Mouse (Mus musculus): ENCODE results near the gene Plin4.
"Not testable (repeated sequence)": the region's sequence is repeated elsewhere in the genome, so short reads cannot be mapped to it uniquely, and the experiment has no call there.

Plin4 gene

DNA sequence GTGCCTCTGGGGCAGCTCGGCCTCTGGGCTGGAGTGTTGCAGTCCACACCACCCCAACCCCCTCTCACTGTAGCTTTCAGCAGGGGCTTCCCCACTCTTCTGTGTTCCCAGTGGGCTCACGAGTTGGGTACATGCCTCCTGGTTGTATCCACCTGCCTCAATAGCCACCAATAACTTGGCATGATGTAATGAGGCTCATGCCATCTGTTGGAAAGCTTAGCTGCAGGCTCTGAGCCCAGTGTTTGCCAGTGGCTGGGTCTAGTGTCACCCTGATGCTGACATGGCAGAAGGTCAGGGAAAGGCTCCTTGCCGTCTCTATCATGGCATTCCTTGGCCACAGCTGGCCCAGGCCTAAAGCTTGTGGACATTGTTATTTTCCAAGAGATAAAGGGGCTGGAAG is 8.8 kb downstream of the Plin4 start:
- no peak for DNase-seq

DNA sequence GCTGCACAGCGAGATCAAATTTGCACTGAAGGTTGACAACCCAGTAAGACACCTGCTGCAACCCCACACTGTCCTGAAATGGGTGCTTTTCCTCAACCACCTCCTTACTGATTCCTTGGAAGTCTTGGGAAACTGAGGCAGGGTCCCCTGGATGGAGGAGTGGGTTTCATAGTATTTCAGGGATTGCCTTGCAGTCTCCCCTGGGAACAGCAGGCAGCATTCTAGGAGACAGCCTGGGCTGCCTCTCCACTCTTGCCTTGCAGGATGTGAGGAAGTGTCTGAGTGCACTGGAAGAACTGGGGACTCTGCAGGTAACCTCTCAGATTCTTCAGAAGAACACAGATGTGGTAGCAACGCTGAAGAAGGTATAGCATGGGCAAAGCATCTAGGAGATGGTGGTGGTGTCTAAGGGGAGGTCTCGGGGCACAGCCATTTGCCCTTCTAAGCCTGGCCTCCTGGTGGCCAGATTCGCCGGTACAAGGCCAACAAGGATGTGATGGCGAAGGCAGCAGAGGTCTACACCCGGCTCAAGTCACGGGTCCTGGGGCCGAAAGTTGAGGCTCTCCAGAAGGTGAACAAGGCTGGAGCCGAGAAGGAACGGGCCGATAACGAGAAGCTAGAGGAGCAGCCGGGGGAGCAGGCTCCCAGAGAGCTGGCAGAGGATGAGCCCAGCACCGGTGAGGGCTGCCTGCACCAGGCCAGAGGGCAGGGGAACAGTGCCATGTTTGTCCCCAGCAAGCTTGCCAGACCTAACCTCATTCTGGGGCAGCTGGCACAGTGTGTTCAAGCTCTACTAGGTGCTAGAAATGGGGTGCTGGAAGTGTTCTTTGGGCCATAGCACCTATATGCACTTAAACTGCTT is 10.7 kb downstream of the Plin4 start:
- DNase-seq: no peak

DNA sequence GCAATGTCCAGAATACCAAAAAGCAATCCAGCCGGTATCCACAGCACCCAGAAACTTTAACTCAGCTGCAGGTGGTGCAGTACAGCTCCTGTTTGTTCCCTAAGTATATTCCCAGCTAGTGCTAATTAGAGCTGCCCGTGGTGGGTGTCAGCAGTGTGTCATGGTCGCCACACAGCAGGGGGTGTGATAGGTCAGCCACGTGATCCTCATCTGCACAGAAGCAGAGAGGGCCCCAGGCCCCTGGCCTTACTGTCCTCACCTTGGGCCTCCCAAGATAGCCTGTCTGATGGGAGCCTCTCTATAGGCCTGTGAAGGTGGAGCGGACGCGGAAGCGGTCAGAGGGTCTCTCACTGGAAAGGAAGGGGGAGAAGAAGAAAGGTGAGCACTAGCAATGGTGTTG is 11.4 kb downstream of the Plin4 start:
- DNase-seq: no peak

DNA sequence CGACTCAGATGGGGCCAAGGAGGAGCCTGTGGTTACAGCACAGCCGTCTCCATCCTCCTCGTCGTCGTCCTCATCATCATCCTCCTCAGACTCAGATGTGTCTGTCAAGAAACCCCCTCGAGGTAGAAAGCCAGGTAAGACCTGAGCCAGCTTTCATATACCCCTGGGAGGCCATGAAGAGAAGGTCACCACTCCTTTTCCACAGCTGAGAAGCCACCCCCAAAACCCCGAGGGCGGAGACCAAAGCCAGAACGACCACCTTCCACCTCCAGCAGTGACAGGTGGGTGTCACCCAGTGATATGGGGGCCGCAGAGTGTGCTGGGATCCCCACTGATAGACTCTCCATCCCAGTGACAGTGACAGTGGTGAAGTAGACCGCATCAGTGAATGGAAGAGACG is 12.7 kb downstream of the Plin4 start:
- DNase-seq: no peak

DNA sequence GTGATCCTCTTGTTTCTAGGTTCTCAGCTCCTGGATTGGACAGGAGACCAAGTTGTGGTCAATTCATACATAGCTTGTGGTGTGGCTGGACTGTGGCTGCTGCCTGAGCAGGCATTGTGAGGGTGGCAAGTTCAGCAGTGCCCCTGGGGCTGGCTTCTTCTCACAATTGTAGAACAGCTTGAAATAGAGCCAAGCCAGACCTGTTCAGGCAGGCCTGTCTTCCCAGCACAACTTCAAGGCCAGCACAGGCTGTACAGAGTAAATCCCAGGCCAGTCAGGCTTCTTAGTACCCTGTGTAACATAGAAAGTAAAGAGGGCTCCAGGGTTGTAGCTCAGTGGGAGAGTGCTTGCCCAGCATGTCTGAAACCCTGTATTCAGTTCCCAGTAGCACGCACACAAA is 16.8 kb downstream of the Plin4 start:
- DNase-seq: no peak

DNA sequence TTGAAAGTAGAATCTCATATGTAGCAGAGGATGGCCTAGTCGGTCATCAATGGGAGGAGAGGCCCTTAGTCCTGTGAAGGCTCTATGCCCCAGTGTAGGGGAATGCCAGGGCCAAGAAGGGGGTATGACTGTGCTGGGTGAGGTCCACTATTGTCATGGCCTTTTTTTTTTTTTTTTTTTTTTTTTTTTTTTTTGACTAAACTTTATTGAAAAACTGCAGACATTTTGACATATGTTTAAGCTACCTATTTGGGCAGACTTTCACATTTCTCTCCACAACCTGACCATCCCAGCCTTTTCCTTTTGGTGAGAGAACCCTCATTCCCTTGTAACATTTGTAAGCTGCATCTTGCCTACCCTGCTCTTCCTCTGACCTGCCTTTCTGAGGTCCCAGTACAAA is 17.3 kb downstream of the Plin4 start:
- no peak for DNase-seq

DNA sequence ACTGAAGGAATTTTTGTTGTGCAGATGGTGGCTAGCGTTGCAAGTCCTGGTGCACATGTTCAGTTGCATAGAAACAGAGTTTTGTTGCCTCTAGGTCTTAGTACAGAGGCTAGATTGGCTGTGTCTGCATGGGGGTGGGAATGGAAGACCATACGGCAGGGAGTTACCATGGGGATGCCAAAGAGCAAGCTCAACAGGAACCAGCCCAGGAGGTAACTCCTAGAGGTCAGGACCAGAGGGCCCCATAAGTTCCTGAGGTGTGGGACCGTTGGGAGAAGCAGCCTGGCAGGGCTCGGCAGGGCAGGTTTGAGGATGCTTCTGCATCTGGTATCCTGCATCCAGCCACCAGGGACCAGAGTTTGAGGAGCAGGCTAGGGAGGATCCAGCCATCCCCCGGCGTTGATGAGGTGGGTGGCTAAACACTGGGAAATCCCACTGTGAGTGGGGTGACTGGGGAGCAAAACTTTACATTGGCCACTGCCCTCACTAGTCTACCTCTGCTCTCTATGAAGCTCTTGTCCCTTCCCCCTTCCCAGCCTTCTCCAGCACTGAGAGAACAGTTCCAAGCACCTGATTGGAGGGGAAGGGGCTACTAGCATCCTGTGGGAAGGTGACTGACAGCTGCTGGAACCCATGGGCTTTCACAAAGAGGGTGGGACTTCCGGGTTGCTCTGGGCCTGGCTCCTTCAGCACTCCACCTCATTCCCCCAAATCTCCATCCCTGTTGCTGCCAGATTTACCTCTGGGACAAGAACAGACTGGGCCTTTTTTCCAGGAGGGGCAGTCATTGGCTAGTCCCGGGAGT is 28.6 kb downstream of the Plin4 start:
- peak; percentile 62 for DNase-seq

DNA sequence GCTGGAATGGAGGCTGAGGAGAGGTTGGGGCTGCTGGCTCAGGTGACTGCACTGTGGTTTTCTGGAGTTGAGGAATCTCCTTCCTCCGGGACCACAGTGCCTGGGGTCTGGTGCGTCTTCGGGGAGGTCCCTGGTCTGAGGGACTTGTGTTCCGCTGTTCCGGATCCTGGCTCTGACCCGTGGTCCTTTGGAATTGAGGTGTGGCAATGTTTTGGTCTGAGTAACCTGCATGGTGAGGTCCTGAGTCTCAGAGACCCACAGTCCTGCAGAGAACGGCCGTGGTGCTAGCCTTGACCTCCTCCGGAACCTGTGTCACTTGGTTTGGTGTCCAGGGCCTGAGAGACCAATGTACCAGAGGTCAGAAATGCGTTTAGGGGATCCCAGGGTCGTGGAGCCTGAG is 29.7 kb downstream of the Plin4 start:
- peak; percentile 72 for DNase-seq

DNA sequence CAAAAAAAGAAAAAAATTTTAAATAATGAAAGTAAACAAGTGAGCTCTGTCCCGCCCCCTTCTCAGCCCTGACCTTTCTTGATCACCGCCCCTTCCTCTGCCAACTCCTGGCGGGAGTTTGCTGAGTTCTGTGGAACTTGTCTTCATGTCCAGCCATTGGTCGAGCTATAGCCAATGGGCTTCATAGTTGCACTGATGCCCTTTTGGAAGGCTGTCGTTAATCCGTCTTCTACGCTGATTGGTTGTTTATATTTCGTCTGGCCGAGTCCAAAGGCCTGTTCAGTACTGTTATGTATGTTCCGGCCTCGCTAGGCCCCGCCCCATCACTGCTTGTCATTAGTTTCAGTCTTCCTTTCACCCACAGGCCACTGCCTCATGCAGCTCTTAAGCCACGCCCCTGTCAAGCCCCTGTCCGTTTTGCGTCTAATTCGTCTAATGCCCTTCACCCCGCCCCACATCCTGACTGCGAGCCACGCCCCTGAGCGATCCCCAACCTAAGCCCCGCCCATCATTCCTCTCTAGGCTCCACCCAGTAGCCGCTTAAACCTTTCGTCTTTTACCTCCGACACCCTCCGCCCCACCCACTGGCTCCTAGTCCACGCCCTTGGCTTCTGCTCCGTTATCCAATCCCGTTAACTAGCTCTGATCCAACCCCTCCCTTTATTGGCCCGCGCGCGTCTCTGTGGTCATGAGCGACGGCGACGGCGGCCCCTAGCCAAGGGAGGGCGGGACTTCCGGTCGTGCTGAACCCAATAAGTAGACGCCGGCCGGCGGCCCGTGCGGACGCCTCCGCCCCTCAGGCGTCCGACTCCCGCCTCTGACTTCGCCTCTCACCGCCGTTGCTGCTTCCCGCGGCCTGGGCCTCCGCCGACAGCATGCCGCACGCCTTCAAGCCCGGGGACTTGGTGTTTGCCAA is 30.5 kb downstream of the Plin4 start, which contains the start of gene Hdgfl2:
Hdgfl2 (plus strand) TSS at position 755 of the 916 bp plus-strand sequence.
- DNase-seq: peak; percentile 100

DNA sequence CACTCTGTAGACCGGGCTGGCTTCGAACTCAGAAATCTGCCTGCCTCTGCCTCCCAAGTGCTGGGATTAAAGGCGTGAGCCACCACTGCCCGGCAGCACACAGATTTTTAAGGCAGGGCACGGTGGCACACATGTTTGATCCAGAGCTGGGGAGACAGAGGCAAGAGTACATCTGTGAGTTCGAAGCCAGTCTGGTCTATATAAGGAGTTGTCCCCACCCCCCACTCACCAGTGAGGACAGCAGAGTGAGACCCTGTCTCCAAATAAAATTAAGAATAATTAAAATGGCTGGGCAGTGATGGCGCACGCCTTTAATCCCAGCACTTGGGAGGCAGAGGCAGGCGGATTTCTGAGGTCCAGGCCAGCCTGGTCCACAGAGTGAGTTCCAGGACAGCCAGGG is 31.2 kb downstream of the Plin4 start:
- peak; percentile 78 for DNase-seq

DNA sequence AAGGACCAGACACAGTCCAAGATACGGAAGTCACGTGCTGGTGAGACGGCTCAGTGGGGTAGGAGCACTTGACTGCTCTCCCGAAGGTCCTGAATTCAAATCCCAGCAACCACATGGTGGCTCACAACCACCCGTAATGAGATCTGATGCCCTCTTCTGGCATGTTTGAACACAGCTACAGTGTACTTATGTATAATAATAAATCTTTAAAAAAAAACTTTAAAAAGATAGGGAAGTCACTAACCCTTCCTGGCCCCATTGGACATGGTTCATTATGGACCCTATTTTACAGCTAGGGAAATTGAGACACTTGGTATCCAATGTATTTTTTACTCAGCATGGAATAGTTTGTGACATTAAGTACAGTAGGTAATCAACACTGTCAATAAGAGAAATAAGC is 32.1 kb downstream of the Plin4 start:
- DNase-seq: no peak

DNA sequence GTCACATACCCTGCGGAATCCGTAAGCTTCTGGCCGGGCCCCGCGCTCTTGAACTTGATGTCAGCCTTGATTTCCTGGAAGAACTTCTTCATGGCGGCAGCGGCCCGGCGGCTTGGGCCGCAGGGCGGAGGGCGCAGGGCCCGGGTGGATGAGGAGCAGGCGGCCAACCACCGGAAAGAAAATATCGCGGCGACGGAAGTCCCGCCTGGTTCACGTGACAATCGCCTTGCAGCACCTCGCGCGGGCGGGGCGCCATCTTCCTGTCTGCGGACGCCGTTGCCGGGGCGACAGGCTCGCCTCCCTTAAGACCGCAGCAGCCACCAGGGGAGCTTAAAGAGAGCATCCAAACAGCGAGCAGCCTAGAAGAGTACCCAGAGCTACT is 34.8 kb downstream of the Plin4 start, which contains the start of gene Ubxn6:
Ubxn6 (minus strand) TSS at position 202 of the 382 bp plus-strand sequence.
- DNase-seq: peak; percentile 96

DNA sequence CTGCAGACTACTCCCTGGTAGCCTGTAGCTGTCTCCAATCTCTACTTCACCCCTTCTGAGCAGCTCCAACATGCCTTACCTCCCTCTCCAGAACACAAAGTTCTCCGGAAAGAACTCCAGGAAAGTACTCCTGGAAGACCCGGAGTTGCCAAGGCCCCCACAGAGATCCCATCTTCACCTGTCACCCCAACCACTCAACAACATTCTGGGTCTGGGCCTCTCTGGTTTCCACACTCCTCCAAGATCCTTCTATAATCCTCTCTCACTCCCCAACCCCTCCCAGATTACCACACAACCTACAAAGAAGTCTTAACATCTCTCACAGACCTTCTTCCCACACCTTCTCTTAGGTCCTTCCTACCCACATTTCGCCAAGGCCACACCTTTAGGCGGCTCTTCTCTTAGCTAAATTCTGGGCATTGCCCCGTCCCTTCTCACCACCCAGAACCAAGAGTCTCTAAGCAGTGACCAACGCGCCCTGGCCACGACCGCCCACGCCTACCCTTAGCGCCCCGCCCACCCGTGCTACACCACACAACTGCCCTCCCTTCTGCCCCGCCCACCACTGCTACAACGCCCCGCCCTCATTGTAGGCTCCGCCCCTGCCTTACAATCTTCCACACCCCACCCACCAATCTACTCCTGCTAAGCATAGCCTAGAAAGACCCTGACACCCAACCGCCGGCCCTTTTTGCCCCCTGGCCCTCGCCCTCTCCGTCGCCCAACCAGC is 35.3 kb downstream of the Plin4 start:
- peak; percentile 83 for DNase-seq

DNA sequence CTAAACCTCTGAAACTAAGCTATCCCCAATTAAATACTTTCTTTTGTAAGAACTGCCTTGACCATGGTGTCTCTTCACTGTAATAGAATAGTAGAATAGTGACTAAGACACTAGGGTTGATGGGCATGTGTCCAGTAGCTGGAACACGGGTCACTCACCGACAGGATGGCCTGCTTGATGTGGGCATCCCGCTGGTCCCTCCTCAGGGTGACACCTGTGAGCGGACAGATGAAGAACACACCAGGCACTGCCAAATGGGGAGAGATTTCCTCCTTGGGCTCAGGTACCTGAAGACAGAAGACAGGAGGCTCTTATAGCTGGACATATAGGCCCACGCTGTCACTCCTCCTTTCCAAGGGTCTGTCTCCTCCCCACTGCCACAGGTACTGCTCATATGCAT is 37.4 kb downstream of the Plin4 start:
- peak; percentile 40 for DNase-seq

DNA sequence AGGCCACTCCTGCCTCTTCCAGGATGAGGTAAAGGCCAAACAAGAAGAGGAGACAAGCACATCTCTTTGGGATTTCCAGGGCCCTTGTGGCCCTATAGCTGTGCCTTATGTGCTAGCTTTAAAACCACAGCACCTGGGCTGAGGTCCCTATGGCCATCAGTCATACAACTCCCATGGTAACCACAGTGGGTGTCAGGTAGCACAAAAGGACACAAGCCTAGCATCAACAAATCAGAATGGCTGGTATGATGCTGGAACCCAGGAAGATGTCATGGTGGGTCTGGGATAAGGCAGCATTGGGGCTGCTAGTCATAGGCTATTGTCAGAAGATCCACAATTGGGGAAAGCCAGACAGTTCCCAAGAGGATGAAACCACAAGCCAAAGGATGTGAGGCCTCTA is 38.5 kb downstream of the Plin4 start:
- DNase-seq: no peak

DNA sequence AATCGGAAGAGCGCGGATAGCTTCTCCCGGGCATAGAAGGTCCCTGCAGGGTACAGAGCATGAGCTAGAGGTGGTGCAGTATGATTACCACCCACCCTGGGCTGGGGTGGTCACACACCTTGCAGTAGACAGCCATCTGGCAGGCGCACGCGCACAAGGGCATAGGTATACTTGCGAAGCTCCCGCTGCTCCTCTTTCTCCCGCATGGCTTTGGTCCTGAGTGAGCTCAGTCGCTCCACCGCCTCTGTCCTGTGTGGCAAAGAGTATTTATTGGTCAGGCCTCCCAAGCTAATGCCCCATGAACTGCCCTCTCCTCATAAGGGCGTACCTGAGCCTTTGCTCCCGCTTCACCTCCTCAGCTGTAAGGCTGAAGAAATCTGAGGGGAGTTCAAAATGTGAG is 40.5 kb downstream of the Plin4 start:
- DNase-seq: no peak

DNA sequence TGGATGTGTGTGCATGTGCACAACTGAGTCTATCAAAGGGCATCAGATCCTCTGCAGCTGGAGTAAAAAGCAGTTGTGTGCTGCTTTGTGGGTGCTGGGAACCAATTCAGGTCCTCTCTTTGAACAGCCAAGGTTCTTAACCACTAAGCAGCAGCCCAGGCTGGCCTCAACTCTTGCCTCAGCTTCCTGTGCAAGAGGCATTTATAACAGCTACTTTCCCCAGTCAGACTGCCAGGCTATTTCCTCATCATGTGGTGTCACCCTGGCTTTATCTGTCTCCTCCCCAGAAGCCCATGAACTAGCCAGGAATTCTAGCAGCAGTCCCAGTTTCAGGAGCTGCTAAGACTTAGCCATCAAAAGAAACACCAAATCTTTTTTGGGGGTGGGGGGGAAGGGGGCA is 43.2 kb downstream of the Plin4 start:
- no peak for DNase-seq

DNA sequence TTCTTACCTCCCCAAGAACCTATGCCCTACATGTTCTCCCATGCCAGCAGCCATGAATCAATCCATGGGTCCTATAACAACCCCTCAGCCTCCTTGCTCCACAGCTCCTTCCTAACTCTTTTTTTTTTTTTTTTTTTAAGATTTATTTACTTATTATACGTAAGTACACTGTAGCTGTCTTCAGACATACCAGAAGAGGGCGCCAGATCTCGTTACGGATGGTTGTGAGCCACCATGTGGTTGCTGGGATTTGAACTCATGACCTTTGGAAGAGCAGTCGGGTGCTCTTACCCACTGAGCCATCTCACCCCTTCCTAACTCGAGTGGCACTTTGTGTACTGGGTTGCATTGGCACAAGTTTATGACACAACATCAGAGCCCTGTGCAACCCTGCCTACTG is 43.9 kb downstream of the Plin4 start:
- DNase-seq: not testable (repeated sequence)

DNA sequence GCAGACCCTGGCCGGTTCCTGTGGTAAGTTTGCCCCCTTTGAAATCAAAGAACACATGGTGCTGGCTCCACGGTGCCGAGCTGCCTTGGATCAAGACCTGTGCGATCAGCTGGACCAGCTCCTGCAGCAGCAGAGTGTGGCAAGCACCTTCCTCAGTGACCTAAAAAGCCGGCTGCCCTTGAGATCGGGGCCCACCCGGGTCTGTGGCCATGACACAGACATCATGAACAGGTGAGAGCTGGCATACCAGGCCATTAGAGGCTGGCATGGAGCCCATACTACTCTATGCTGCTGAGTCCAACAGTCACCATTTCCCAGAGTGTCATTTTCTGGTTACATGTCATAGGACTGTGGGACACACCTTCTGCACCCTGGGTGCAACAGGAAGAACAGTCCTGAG is 47.5 kb downstream of the Plin4 start:
- DNase-seq: peak; percentile 23

DNA sequence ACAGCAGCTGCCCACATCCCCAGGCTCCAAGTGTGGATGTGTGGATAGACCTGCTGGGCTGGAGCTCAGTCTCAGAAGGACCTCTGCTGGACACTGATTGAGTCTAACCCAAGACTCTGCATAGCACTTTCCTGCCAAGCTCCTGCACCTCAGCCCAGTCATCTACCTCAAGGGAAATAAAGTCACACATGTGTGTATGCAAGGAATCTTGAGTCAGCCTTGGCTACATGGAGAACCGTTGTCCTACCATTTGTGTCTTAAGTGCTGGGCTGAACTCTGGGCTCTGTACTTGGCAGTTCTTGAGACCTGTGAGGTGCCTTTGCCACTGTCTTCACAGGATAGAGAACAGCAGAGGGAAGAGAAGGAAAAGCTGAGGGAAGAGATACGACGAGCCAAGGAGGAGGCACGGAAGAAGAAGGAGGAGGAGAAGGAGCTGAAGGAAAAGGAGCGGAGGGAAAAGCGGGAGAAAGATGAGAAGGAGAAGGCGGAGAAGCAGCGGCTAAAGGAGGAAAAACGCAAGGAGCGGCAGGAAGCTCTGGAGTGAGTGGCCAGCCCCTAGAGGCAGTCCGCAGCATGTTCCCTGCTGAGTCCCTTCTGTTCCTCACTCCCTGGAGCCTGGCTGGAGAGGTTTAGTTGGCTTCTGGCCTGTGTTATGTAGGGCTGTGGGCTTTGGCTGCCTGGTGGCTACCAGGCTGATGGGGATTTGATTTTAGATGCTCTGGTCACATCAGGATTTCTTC is 52.1 kb downstream of the Plin4 start:
- DNase-seq: peak; percentile 76

DNA sequence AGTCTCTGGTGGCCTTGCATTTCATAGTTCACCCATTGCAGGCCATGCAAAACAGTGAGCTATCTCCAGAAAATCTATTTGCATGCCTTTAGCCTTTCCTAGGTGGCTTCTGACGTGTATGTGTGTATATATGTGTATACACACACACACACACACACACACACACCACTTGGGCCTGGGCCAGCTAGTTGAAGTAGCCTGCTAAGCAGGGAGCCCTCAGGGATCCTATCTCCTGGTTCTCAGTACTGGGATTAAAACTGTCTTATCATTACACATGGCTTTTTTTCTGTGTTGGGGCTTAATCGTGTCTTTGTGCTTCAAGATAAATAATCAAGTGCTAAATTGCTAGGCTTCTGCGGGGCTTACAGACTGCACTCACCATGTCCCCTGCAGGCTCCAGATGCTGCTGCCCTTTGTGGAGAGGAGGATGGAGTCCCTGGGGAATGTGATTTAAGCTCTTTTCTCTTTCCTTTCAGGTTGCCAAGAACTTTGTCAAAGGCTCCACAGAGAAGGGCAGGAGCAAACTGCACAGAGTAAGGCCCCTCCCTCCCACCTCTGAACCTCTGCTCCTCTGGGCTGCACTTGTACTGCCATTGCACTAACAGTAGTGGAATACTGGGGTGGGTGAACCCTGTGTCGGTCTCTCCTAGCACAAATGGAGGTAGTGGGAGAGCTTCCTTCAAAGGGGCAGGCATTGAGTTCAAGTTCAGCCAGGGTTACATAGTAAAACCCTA is 53.5 kb downstream of the Plin4 start:
- peak; percentile 13 for DNase-seq

Data from cerebellum, adult 9-11 months (tissue).